Mouse (Mus musculus) Muller cell, postnatal 12 days (primary cell): ENCODE data around the gene Med27.

Experiments
- DNase-seq: peaks from one replicate; pipeline ENCODE4 v3.0.0-alpha.2; 2015; ENCODE audit errors: inconsistent ontology term

Med27 gene

DNA sequence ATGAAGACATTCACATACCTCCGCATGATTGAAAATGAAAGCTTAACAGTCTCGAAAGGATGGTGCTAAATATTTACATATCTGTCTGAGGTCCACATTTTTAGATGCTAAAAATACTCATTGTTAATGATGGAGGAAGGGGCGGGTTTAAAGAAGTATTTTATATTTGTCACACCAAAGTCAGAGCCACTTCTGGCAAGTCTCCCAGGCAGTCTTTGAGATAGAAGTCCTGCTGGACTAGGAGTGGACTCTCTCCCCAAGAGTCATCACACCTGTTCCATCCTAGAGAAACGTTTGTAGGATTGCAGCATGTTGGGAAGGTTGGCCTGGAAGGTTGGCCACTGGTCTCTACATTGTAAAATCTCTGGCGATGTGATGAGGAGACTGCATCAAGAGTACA is 90.5 kb downstream of the Med27 start:
- DNase-seq, result no peak

GRCm38 (mm10) chr2:29437861-29438529 is 91.4 kb downstream of the Med27 start:
- DNase-seq, result no peak

DNA sequence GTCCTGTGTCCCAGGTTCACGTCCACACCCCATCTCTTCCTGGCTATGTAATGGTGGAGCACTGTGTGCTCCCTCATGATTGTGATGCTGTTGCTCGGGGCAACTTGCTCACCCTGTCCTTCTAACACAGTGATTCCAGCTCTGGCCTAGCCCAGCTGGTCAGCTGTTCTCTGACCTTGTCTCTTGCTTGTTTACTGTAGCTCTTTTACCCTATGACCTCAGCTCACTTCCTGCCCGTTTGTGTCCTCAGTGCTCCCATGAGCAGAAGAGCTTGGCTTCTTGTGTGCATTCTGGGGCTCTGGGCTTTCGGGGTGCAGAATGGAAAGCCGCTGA is 91.9 kb downstream of the Med27 start:
- no peak for DNase-seq

GRCm38 (mm10) chr2:29438986-29439385 is 92.4 kb downstream of the Med27 start:
- DNase-seq, result no peak

DNA sequence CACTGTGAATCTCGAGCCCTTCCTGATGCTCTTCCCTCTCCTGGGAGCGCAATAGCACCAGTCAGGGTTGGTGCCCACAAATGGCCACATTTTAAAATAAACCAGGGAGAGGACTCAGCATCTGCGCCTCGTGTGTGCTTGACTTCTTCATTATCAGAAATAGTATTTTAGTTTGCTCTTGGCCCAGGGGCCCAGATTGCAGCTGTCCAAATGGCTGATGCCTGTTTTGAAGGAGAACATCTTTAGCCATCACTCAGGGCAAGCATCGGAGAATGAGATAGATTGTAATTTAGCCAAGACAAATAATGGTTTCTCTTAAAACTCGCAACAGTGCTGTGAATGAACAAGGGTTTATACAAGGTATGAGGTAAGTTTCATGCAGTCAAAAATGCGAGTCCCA is 92.8 kb downstream of the Med27 start:
- DNase-seq, result no peak

- peak; percentile 15 for DNase-seq
These were observed 93.4 kb downstream of the Med27 start for GRCm38 (mm10) chr2:29439857-29440502.

DNA sequence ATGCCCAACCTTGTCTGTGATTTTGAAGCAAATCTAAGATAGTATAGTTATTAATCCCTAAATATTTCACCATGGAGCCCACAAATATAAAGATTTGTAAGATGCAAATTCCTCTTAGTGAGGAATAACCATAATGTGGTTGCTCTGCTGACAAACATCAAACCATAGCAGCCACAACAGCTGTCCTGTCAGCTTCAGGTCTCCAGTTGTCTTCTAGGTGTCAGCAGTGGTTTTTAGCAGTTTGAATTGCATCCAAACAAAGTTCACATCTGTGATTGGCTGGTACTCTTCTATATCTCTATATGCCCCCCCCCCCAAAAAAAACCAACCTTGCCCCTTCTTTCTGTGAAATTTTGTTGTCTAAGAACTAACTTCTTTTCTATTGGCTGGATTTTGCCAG is 95.7 kb downstream of the Med27 start:
- DNase-seq, result no peak

GRCm38 (mm10) chr2:29443626-29444217 is 97.1 kb downstream of the Med27 start:
- DNase-seq, result peak; percentile 64

DNA sequence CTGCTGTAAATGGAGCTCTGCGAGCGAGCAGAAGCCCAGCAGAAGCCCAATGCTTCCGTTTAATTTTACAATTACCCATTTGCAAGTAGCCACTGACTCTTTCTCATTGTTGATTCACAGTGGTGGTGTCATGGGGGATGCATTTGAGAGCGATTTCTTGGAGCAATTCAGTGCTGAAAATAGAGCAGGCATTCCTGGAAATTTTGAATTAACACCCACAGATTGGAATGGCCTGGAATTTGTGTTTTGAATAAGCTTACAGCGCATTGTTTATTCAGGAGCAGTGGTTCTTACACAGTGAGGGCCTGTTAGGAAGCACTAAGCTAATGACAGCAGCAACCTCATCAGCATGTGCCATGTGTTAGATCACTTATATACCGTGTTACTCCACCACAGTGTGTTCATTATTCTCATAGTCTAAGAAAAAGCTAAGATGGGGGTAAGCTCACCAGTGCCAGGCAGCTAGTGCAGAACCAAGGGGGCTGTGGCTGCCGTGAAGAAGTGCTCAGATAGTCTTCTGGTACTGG is 101.9 kb downstream of the Med27 start:
- DNase-seq, result peak; percentile 91

DNA sequence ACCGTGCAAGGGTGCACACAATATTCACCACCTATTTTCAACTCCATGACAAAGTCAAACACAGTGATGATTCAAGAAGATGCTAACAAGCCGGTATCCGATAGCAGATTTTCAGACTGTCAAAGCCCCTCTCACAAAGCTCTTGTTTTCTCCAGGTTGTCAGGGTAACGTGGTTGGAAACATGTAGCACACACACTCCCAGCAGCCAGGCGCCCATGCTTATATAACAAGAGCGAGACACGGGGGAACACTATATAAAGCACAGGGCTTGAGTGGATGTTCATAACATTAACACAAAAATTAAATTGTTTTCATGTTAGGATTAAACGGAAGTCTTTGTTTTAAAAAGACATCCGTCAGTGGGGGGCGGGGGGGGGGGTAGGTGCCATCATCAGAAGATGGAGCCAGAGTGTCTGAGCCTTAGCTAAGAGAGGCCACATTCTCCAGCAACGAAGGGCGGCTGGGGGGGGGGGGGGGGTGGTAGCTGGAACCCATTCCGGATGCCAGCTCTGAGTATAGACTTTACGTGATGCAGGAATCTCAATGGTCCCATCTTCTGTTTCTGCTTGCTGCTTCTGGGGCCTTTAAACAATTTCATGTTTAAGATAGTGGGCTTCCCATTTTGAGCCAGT is 104.9 kb downstream of the Med27 start:
- DNase-seq, result no peak

DNA sequence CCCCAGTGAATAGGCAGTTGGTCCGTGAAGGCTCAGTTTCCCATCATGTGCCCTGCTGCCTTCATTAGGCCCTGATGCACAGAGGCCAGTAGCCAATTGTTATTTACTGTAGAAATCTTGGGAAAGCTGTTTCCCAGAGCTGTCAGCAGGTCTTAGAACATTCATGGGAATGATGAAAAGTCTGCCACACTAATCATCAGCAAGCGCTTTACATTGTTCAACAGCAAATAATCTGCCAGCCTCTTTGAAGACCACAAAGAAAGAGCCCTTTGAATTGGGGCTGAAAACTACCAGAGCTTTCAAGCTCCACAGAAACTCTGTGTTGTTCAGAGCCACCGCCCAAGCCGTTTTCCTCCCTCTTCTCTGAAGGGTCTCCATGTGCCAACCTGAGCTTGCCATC is 106.8 kb downstream of the Med27 start:
- no peak for DNase-seq

GRCm38 (mm10) chr2:29456631-29457320 is 110.2 kb downstream of the Med27 start:
- DNase-seq, result no peak

DNA sequence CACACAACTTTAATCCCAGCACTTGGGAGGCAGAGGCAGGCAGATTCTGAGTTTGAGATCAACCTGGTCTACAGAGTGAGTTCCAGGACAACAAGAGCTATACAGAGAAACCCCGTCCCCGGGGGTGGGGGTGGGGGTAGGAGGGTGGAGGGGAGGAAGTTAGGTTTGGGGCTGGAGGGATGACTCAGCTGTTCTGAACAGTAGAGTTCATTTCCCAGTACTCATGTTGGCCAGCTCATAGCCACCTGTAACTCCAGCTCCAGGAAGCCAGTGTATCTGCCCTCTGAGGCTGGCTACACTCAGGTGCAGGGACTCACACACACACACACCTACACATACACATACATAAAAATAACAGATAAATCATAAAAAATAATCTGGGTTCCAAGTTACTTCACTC is 111.1 kb downstream of the Med27 start:
- no peak for DNase-seq

DNA sequence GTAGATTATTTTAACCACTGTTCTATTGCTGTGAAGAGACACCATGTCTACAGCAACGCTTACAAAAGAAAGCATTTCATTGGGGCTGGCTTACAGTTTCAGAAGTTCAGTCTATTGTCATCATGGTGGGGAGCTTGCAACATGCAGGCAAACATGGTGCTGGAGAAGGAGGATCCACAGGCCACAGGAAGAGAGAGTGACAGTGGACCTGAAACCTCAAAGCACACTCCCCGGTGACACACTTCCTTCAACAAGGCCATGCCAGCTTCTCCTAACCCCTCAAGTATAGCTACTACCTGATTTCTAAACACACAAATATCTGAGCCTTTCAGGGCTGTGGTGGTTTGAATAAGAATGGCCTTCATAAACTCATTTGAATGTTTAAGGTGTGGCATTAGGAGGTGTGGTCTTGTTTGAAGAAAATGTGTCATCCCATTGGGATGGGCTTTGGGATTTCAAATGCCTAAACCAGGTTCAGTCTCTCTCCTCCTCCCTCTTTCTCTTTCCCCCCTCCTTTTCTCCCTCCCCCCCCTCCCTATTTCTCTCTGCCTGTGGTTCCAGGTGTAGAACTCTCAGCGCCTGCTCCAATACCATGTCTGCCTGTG is 111.8 kb downstream of the Med27 start:
- no peak for DNase-seq

DNA sequence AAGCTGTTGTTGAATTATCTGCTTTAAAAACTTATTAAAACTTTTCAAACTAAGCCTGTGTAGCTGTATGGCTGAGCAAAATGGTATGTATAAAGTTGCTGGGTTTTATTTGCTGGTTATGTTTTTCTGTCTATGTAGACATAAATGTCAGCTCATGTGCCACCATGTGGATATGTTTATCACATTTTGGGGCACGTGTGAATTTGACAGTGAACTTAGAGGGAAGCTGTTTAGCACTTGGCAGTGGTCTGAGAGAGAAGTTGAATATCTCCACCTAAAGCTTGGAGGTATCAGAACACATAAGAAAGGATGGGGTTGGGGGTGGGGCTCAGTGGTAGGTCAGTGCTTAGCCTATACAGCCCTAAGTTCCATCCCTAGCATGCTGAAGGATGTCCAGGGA is 113.0 kb downstream of the Med27 start:
- DNase-seq, result no peak

- no peak for DNase-seq
These were observed 115.2 kb downstream of the Med27 start for GRCm38 (mm10) chr2:29461841-29462240.

GRCm38 (mm10) chr2:29463039-29463585 is 116.5 kb downstream of the Med27 start:
- DNase-seq, result no peak

GRCm38 (mm10) chr2:29464851-29465648 is 118.4 kb downstream of the Med27 start:
- no peak for DNase-seq

DNA sequence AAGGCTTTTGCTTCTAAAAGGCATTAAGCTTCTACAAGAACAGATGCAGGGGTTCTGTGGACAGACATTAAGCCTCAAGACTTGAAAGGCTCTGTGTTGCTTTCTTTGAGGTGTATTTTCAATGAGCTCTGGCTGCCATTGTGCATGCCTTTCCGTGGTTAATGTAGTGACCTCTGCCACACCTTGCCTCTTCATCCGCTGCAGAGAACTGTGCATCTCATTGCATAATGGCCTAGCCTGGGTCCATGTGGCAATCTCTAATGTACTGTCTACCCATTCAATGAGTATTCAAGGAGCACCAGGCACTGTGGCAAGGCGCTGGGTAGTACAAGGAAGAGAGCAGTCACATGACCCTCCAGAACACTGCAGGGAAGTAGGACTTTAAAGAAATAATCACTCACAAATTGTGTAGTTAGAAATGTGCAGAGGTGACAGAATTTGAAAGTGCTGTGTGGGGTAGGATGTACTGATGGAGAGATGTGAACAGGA is 119.1 kb downstream of the Med27 start:
- no peak for DNase-seq

GRCm38 (mm10) chr2:29466396-29466795 is 119.8 kb downstream of the Med27 start:
- no peak for DNase-seq
